Mouse (Mus musculus) C2C12 (cell line): ENCODE data around the gene Yeats4. TPM values are rescaled to one million over a fixed set of nuclear protein-coding genes. Genes with fewer than 3 reads are reported as not detected.

Experiments used
- H3K27me3 ChIP-seq: one replicate; pipeline ENCODE4 v1.6.1; 2011; ENCODE audit not compliant: control insufficient read depth, insufficient read depth, insufficient read length
- H3K36me3 ChIP-seq: one replicate; pipeline ENCODE4 v1.6.1; 2011; ENCODE audit not compliant: control insufficient read depth, insufficient read depth
- H3K4me3 ChIP-seq: one replicate; pipeline ENCODE4 v1.5.1; 2011; ENCODE audit warnings: mild to moderate bottlenecking, control low read depth; ENCODE audit not compliant: poor library complexity, insufficient read depth, severe bottlenecking
- H3K79me2 ChIP-seq: one replicate; pipeline ENCODE4 v1.6.1; 2011; ENCODE audit not compliant: control insufficient read depth, insufficient read depth
- H3K79me3 ChIP-seq: one replicate; pipeline ENCODE4 v1.6.1; 2011; ENCODE audit warnings: low read depth, control low read depth
- H3ac ChIP-seq: one replicate; pipeline ENCODE3; 2011; ENCODE audit warnings: low read depth; ENCODE audit not compliant: control insufficient read depth, insufficient read length
- CEBPB ChIP-seq: IDR thresholded peaks from one replicate; pipeline ENCODE4 v1.6.1; 2011; ENCODE audit warnings: low read depth, mild to moderate bottlenecking, control low read depth, moderate library complexity
- CTCF ChIP-seq: IDR thresholded peaks from one replicate; pipeline ENCODE4 v1.5.1; 2011; ENCODE audit not compliant: control insufficient read depth, insufficient read depth, insufficient read length
- FOSL1 ChIP-seq: IDR thresholded peaks from one replicate; pipeline ENCODE4 v1.8.0; 2011; ENCODE audit warnings: mild to moderate bottlenecking, low read length; ENCODE audit not compliant: poor library complexity, insufficient read depth, severe bottlenecking
- MAX ChIP-seq: IDR thresholded peaks from one replicate; pipeline ENCODE4 v1.6.1; 2011; ENCODE audit warnings: mild to moderate bottlenecking, control low read depth
- MYOD1 ChIP-seq: IDR thresholded peaks from one replicate; pipeline ENCODE4 v1.6.1; 2011; ENCODE audit warnings: low read depth; ENCODE audit not compliant: control insufficient read depth, insufficient read length
- MYOG ChIP-seq: IDR thresholded peaks from one replicate; pipeline ENCODE4 v1.6.1; 2011; ENCODE audit not compliant: control insufficient read depth, insufficient read length; ENCODE audit errors: extremely low read depth
- USF1 ChIP-seq: IDR thresholded peaks from one replicate; pipeline ENCODE4 v1.6.1; 2011; ENCODE audit warnings: low read depth, mild to moderate bottlenecking, control low read depth, moderate library complexity
- polyA plus RNA-seq: library from polyadenylated mRNA; unstranded; fragments of >200 nt; fragmentation: generic; extraction: Trizol; gene quantifications from one replicate; pipeline ENCODE4 v1.2.1, GENCODE M21; 2012; ENCODE audit warnings: missing spikeins

Gene Yeats4
- polyA plus RNA-seq, 1 experiment: 40.8 TPM

DNA sequence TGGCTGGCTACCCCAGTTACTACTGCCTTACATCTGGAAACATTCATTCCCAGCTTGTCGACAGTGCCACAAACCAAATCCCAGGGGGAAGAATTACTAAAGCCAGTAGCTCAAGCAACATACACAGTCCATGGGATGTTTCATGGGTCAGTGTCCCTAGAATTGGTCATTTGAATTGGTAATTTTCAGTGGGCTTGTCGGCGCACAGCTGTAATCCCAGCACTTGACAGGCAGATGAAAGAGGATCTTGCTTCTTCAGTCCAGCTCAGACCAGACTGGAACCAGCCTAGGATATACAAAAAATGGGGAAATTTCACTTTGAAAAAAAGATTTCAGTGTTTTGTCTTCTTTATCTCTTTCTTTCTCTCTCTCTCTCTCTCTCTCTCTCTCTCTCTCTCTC lies 24.6 kb downstream of the Yeats4 start:
- Histone ChIP-seq H3ac (no peak overlapping the region), H3K79me3 (no peaks in the 10 kb centered on the region), H3K79me2 (no peaks in the 10 kb centered on the region), H3K27me3 (no peaks in the 10 kb centered on the region), H3K36me3 (no peaks in the 10 kb centered on the region), H3K4me3 (no peak overlapping the region)
- TF ChIP-seq CTCF: no peak
- no peak for TF ChIP-seq MAX
- no peak for TF ChIP-seq USF1
- no peak for TF ChIP-seq CEBPB

- TF ChIP-seq MAX: no peak
- TF ChIP-seq CTCF: no peak
- TF ChIP-seq USF1: no peak
- TF ChIP-seq CEBPB: no peak
- no peak for TF ChIP-seq MYOD1
- no peak for TF ChIP-seq MYOG
- no peak for TF ChIP-seq FOSL1
- Histone ChIP-seq H3ac (no peak overlapping the region), H3K79me3 (no peaks in the 10 kb centered on the region), H3K27me3 (no peaks in the 10 kb centered on the region), H3K79me2 (no peaks in the 10 kb centered on the region), H3K4me3 (no peak overlapping the region), H3K36me3 (no peaks in the 10 kb centered on the region)
These were observed 27.6 kb downstream of the Yeats4 start for GRCm38 (mm10) chr10:117196696-117197095.

DNA sequence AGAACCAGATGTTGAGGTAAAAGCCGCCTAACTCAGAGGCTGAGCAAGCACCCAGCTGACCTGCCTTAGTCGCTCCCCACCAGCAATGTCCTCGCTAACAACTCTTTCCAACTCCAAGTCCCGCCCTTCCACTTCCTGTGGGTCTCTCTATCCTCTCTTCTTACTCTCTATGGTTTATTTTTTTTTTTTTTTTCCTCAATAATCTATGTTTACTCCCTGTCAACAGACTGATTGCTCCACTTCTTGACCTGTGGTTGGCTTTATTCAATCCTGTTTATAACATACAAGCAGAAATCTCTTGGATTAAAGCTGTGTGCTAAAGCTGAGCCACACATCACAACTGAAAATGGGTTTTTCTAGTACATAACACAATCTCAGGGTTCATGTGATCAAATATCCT lies 28.6 kb downstream of the Yeats4 start:
- no peak overlapping the region for H3ac ChIP-seq
- no peak overlapping the region for H3K4me3 ChIP-seq
- TF ChIP-seq FOSL1: no peak
- no peak for TF ChIP-seq CTCF
- no peak for TF ChIP-seq MYOD1
- TF ChIP-seq USF1: no peak
- TF ChIP-seq CEBPB: no peak
- no peak for TF ChIP-seq MYOG
- TF ChIP-seq MAX: no peak
- H3K79me3 ChIP-seq: no peaks in the 10 kb centered on the region
- no peaks in the 10 kb centered on the region for H3K36me3 ChIP-seq
- H3K79me2 ChIP-seq: no peaks in the 10 kb centered on the region
- H3K27me3 ChIP-seq: no peaks in the 10 kb centered on the region

DNA sequence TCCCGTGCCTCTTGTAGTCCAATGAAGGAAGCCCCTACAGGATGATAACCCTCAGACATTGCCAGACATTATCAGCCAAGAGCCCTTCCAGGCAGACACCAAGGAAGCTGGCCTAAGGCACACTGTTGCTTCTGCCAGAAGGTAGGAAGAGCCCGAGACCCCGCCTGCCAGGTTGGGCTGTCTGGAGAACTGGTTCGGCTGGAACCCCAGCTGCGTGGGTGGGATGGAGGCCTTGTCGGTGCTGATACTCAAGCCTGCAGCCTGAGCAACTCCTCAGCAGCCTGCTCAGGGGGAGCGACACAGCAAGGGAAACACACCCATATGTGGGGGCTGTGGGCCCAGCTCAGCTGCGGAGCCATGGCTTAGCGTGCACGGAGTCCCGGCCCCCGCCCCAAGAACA lies 29.3 kb downstream of the Yeats4 start:
- H3K4me3 ChIP-seq: no peak overlapping the region
- no peaks in the 10 kb centered on the region for H3K36me3 ChIP-seq
- H3K27me3 ChIP-seq: no peaks in the 10 kb centered on the region
- no peak for TF ChIP-seq MYOD1
- no peak for TF ChIP-seq MAX
- no peak for TF ChIP-seq FOSL1
- no peak for TF ChIP-seq CTCF
- TF ChIP-seq CEBPB: no peak
- TF ChIP-seq MYOG: no peak
- no peak for TF ChIP-seq USF1
- no peaks in the 10 kb centered on the region for H3K79me2 ChIP-seq
- H3ac ChIP-seq: no peak overlapping the region
- no peaks in the 10 kb centered on the region for H3K79me3 ChIP-seq

- H3K79me2 ChIP-seq: no peaks in the 10 kb centered on the region
- H3K4me3 ChIP-seq: no peak overlapping the region
- no peaks in the 10 kb centered on the region for H3K27me3 ChIP-seq
- H3K79me3 ChIP-seq: no peaks in the 10 kb centered on the region
- no peaks in the 10 kb centered on the region for H3K36me3 ChIP-seq
- no peak overlapping the region for H3ac ChIP-seq
- TF ChIP-seq MYOD1 (no peak), CEBPB (no peak), MAX (no peak), USF1 (no peak), MYOG (no peak), FOSL1 (no peak), CTCF (no peak)
These were observed 30.9 kb downstream of the Yeats4 start for GRCm38 (mm10) chr10:117193364-117193763.

DNA sequence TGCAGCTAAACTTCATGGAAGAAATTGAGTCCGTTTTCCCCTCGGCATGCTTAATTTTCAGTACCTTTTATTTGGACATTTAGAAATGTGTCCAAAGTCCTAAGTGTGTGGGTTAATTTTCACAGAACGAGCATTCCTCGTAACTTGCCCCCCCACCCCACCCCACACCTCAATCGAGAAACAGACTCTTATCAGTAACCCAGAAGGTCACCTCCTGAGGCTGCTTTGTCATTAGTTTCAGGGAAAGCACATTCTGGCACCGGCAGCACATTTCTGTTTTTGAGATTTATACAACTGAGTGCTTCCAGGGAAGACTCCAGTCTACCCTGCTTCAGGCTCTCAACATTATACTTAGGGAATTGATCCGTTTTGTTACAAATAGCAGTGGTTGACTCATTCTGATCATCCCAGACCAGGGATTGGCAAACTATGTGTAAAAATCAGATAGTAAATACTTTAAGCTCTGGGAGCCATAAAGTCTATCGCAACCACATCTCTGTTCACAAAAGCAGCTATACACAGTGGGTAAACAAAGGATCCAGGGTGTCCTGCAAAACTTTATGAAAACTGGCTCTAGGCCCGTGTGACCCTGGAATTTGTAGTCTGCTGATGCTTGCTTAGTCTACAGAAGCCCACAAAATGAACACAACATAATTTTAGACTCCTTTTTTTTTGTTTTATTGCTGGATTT lies 38.8 kb downstream of the Yeats4 start:
- TF ChIP-seq CEBPB (no peak), MYOD1 (no peak), FOSL1 (no peak), MAX (no peak), CTCF (no peak), MYOG (no peak), USF1 (no peak)
- no peak overlapping the region for H3ac ChIP-seq
- no peaks in the 10 kb centered on the region for H3K79me2 ChIP-seq

More for the DNA sequence above, 38.8 kb downstream of the Yeats4 start:
- no peaks in the 10 kb centered on the region for H3K36me3 ChIP-seq
- H3K27me3 ChIP-seq: no peaks in the 10 kb centered on the region
- no peak overlapping the region for H3K4me3 ChIP-seq
- H3K79me3 ChIP-seq: no peaks in the 10 kb centered on the region
